Mouse (Mus musculus) kidney, adult 2 months (tissue): ENCODE data around the gene Pdia5. TPM values are rescaled to one million over a fixed set of nuclear protein-coding genes. Genes with fewer than 3 reads are reported as not detected.
A peak's percentile ranks its signal among the peaks of the same experiment; 100 is the strongest.

ENCODE experiments used
- DNase-seq: peaks from one replicate; pipeline ENCODE4 v3.0.0; 2021
- H3K27ac ChIP-seq: fragments of 200-500 bp; 2 replicates; pipeline ENCODE4 v1.5.1; 2012; ENCODE audit warnings: low read depth, low read length, control low read depth, inconsistent platforms; ENCODE audit not compliant: insufficient read depth
- H3K27me3 ChIP-seq: fragments of 200-500 bp; replicated peaks from 2 replicates; pipeline ENCODE4 v1.6.1; 2012; ENCODE audit warnings: mild to moderate bottlenecking, moderate library complexity, low read length, inconsistent platforms; ENCODE audit not compliant: control insufficient read depth, insufficient read depth
- H3K36me3 ChIP-seq: fragments of 200-500 bp; 2 replicates; pipeline ENCODE4 v1.6.1; 2012; ENCODE audit warnings: mild to moderate bottlenecking, moderate library complexity, low read length, inconsistent platforms; ENCODE audit not compliant: control insufficient read depth, insufficient read depth
- H3K4me1 ChIP-seq: fragments of 200-500 bp; 2 replicates; pipeline ENCODE4 v1.6.1; 2011; ENCODE audit warnings: low read length; ENCODE audit not compliant: control insufficient read depth, insufficient read depth
- H3K4me3 ChIP-seq: fragments of 200-500 bp; 2 replicates; pipeline ENCODE4 v1.5.1; 2011; ENCODE audit warnings: mild to moderate bottlenecking, low read depth, low read length, control low read depth; ENCODE audit not compliant: insufficient read depth
- CTCF ChIP-seq: fragments of 200-500 bp; conservative IDR thresholded peaks from 2 replicates; pipeline ENCODE4 v1.5.1; 2011; ENCODE audit warnings: low read depth, mild to moderate bottlenecking, control low read depth, low read length, moderate library complexity, mixed read lengths; ENCODE audit not compliant: insufficient read depth, insufficient read length
- POLR2A ChIP-seq: fragments of 200-500 bp; IDR thresholded peaks from one replicate; pipeline ENCODE4 v1.6.1; 2011; ENCODE audit warnings: low read depth, low read length, control low read depth
- WGBS: fragments of 180-500 bp; shearing (Covaris S2); methylation state at CpG from one replicate; pipeline ENCODE4 v1.1.7; 2018; 5-methylcytosine and 5-hydroxymethylcytosine counted together
- polyA plus RNA-seq: library from polyadenylated mRNA; depleted of rRNA; stranded (reverse); fragments of >200 nt; gene quantifications from 2 replicates; pipeline ENCODE4 v1.2.3, GENCODE M21; 2012

Gene Pdia5
- polyA plus RNA-seq, 1 experiment = 15.6 TPM

GRCm38 (mm10) chr16:35502456-35502855 lies 11.8 kb upstream of the Pdia5 start:
- TF ChIP-seq CTCF = no peak
- no peak for TF ChIP-seq POLR2A
- Histone ChIP-seq H3K36me3 (no peaks in the 10 kb centered on the region), H3K27me3 (no peaks in the 10 kb centered on the region), H3K4me1 (no peaks in the 10 kb centered on the region), H3K4me3 (no peak overlapping the region), H3K27ac (no peak overlapping the region)
- WGBS = 90% methylated on average over 11 of the region's 11 CpGs
- no peak for DNase-seq

- WGBS = 76% methylated on average over 4 of the region's 4 CpGs
- TF ChIP-seq CTCF = no peak
- TF ChIP-seq POLR2A = no peak
- H3K36me3 ChIP-seq = no peaks in the 10 kb centered on the region
- H3K4me3 ChIP-seq = no peak overlapping the region
- DNase-seq = no peak
- H3K27ac ChIP-seq = no peak overlapping the region
- H3K4me1 ChIP-seq = no peaks in the 10 kb centered on the region
- no peaks in the 10 kb centered on the region for H3K27me3 ChIP-seq
Observed at GRCm38 (mm10) chr16:35501106-35501760, 10.6 kb upstream of the Pdia5 start.

- Histone ChIP-seq H3K4me1 (no peaks in the 10 kb centered on the region), H3K27me3 (no peaks in the 10 kb centered on the region), H3K36me3 (no peaks in the 10 kb centered on the region), H3K27ac (no peak overlapping the region), H3K4me3 (no peak overlapping the region)
- WGBS = 100% methylated on average over 3 of the region's 3 CpGs
- TF ChIP-seq CTCF = no peak
- no peak for TF ChIP-seq POLR2A
- DNase-seq = no peak
Observed at GRCm38 (mm10) chr16:35500342-35500741, 9.7 kb upstream of the Pdia5 start.

- H3K4me3 ChIP-seq = peak overlapping the region; percentile 76
- WGBS = 16% methylated on average over 10 of the region's 10 CpGs
- H3K27ac ChIP-seq = no peak overlapping the region
- no peak for DNase-seq
- no peaks in the 10 kb centered on the region for H3K27me3 ChIP-seq
- H3K4me1 ChIP-seq = peaks cover 7% of the 10 kb centered on the region; the same call in 1 of the 2 replicates
- TF ChIP-seq POLR2A (no peak), CTCF (no peak)
- H3K36me3 ChIP-seq = no peaks in the 10 kb centered on the region
Observed at GRCm38 (mm10) chr16:35489793-35490192, 880 bp downstream of the Pdia5 start.

GRCm38 (mm10) chr16:35489066-35489718 lies 1.5 kb downstream of the Pdia5 start:
- DNase-seq = peak; percentile 55
- Histone ChIP-seq H3K4me1 (peaks cover 11% of the 10 kb centered on the region; the same call in 1 of the 2 replicates), H3K27ac (peak overlapping the region; percentile 15; the same call in 1 of the 2 replicates), H3K27me3 (no peaks in the 10 kb centered on the region), H3K36me3 (no peaks in the 10 kb centered on the region), H3K4me3 (peak overlapping the region; percentile 76)
- WGBS = 52% methylated on average over 10 of the region's 10 CpGs
- TF ChIP-seq CTCF (no peak), POLR2A (no peak)

- H3K36me3 ChIP-seq = no peaks in the 10 kb centered on the region
- TF ChIP-seq CTCF = no peak
- TF ChIP-seq POLR2A = no peak
- H3K4me1 ChIP-seq = peaks cover 11% of the 10 kb centered on the region; the same call in 1 of the 2 replicates
- 75% methylated on average over 4 of the region's 4 CpGs for WGBS
- no peaks in the 10 kb centered on the region for H3K27me3 ChIP-seq
- no peak for DNase-seq
- H3K27ac ChIP-seq = no peak overlapping the region
- no peak overlapping the region for H3K4me3 ChIP-seq
Observed at GRCm38 (mm10) chr16:35487776-35488175, 2.9 kb downstream of the Pdia5 start.

GRCm38 (mm10) chr16:35487056-35487455 lies 3.6 kb downstream of the Pdia5 start:
- H3K36me3 ChIP-seq = no peaks in the 10 kb centered on the region
- peak; percentile 87 for DNase-seq
- no peak overlapping the region for H3K4me3 ChIP-seq
- no peak overlapping the region for H3K27ac ChIP-seq
- peaks cover 11% of the 10 kb centered on the region; the same call in 1 of the 2 replicates for H3K4me1 ChIP-seq
- WGBS = 45% methylated on average over 4 of the region's 4 CpGs
- H3K27me3 ChIP-seq = no peaks in the 10 kb centered on the region
- TF ChIP-seq CTCF (no peak), POLR2A (no peak)
